Mouse (Mus musculus): ENCODE measurements at regions not wholly inside any gene's neighbourhood (a gene's known extent, or its start where the extent isn't known, plus 50 kb on each side); places are given as distances from the start of the nearest gene placed in this dataset.
A peak's percentile ranks its signal among the peaks of the same experiment; 100 is the strongest.

DNA sequence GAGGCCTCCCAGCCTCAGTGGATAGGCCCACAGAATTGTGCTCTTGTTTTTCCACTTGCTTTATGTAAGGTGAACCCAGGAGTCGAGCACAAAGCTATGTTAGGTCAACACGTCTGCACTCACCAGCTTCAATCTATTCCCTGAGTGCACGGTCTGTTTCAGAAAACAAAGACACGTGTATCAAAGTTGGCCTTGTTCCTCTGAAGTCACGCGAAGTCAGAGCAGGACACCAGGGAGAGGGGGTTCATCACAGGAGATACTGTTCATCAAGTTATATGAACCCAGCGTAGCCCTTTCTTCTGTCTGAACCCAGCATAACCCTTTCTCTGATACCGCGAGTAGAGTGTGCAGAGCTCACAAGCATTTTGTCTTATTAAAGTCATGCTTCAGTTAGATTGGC, 98.8 kb downstream of the Sec23ip start:
- no peak overlapping the region for H3K27ac ChIP-seq (ENCODE audit: control insufficient read depth, low read depth, low read length)
- no peak for TF ChIP-seq MAFK (IDR thresholded peaks at IDR 0.05; ENCODE audit: borderline replicate concordance, low read depth, low read length)
- TF ChIP-seq POLR2AphosphoS5 (IDR thresholded peaks at IDR 0.05; ENCODE audit: borderline replicate concordance, low read depth, low read length) = no peak
- no peak for TF ChIP-seq TAL1 (IDR thresholded peaks at IDR 0.05; ENCODE audit: low read length)
- TF ChIP-seq ZC3H11A (IDR thresholded peaks at IDR 0.05; ENCODE audit: low read depth, low read length) = no peak
- no peak for TF ChIP-seq USF2 (IDR thresholded peaks at IDR 0.05; ENCODE audit: borderline replicate concordance in 1 of 2, insufficient read depth in 1 of 2, low read depth in 1 of 2, low read length in 2 of 2)
- no peak overlapping the region for H3K4me3 ChIP-seq (ENCODE audit: control insufficient read depth in 1 of 2, insufficient read depth in 1 of 2, low read depth in 2 of 2, low read length in 2 of 2)
- no peaks in the 10 kb centered on the region for H3K79me2 ChIP-seq (ENCODE audit: control insufficient read depth, insufficient read depth, low read length, poor library complexity)
- no peaks in the 10 kb centered on the region for H3K9me3 ChIP-seq (replicated peaks; ENCODE audit: insufficient read depth, low read length)
- no peaks in the 10 kb centered on the region for H3K27me3 ChIP-seq (ENCODE audit: control insufficient read depth in 1 of 2, insufficient read depth in 2 of 2, low read length in 2 of 2)
- no peaks in the 10 kb centered on the region for H3K4me1 ChIP-seq (ENCODE audit: control insufficient read depth in 1 of 2, insufficient read depth in 2 of 2, low read length in 2 of 2)
- H3K9ac ChIP-seq (ENCODE audit: control insufficient read depth, low read depth, low read length, poor library complexity, severe bottlenecking) = no peak overlapping the region
- no peaks in the 10 kb centered on the region for H3K36me3 ChIP-seq (ENCODE audit: control insufficient read depth in 1 of 2, insufficient read depth in 2 of 2, low read length in 2 of 2)
- DNase-seq (ENCODE audit: low read depth, low spot score) = no peak

DNA sequence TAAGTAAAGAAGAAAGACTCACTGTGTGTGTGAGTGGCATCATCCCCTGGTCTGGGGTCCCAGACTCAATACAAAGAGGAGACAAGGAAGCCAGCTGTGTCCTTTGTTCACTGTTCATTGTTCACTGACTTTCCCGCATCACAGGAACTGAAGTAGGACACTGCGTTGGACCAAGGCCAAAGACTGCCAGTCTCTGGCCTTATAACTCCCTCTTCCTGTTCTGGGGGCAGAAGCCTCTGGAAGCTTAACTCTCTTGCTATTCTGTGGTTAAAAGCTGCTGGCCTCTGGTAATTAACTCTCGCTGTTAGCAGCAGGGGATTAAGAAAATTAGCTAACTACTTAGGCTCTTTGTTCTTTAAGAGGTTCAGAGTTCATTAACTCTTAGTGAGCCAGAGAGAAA, 104.5 kb downstream of the Sec23ip start:
- Histone ChIP-seq H3K27ac (ENCODE audit: control insufficient read depth, low read depth, low read length) (no peak overlapping the region), H3K9ac (ENCODE audit: control insufficient read depth, low read depth, low read length, poor library complexity, severe bottlenecking) (no peak overlapping the region), H3K79me2 (ENCODE audit: control insufficient read depth, insufficient read depth, low read length, poor library complexity) (no peaks in the 10 kb centered on the region), H3K27me3 (ENCODE audit: control insufficient read depth in 1 of 2, insufficient read depth in 2 of 2, low read length in 2 of 2) (no peaks in the 10 kb centered on the region), H3K36me3 (ENCODE audit: control insufficient read depth in 1 of 2, insufficient read depth in 2 of 2, low read length in 2 of 2) (peaks cover 0 to 6% of the 10 kb centered on the region in 2 experiments; a peak in 2 of 4 replicates), H3K4me3 (ENCODE audit: control insufficient read depth in 1 of 2, insufficient read depth in 1 of 2, low read depth in 2 of 2, low read length in 2 of 2) (no peak overlapping the region), H3K4me1 (ENCODE audit: control insufficient read depth in 1 of 2, insufficient read depth in 2 of 2, low read length in 2 of 2) (peaks cover 0 to 4% of the 10 kb centered on the region in 2 experiments; a peak in 3 of 4 replicates), H3K9me3 (replicated peaks; ENCODE audit: insufficient read depth, low read length) (no peaks in the 10 kb centered on the region)
- DNase-seq (ENCODE audit: low read depth, low spot score) = no peak
- TF ChIP-seq TAL1 (IDR thresholded peaks at IDR 0.05; ENCODE audit: low read length) = no peak
- TF ChIP-seq RAD21 (IDR thresholded peaks at IDR 0.05; ENCODE audit: low read depth, low read length) = no peak
- TF ChIP-seq ZMIZ1 (IDR thresholded peaks at IDR 0.05; ENCODE audit: low read depth, low read length) = no peak
- no peak for TF ChIP-seq NRF1 (IDR thresholded peaks at IDR 0.05; ENCODE audit: insufficient read depth, low read depth, low read length, poor library complexity, severe bottlenecking)
- no peak for TF ChIP-seq MAFK (IDR thresholded peaks at IDR 0.05; ENCODE audit: borderline replicate concordance, low read depth, low read length)
- no peak for TF ChIP-seq UBTF (IDR thresholded peaks at IDR 0.05; ENCODE audit: borderline replicate concordance, insufficient read depth, low read depth, low read length)
- TF ChIP-seq ZKSCAN1 (IDR thresholded peaks at IDR 0.05; ENCODE audit: low read depth, low read length) = no peak
- no peak for TF ChIP-seq ELF1 (IDR thresholded peaks at IDR 0.05; ENCODE audit: low read depth, low read length)
- TF ChIP-seq HCFC1 (IDR thresholded peaks at IDR 0.05; ENCODE audit: low read depth, low read length) = no peak
- TF ChIP-seq CHD2 (IDR thresholded peaks at IDR 0.05; ENCODE audit: low read length) = no peak

DNA sequence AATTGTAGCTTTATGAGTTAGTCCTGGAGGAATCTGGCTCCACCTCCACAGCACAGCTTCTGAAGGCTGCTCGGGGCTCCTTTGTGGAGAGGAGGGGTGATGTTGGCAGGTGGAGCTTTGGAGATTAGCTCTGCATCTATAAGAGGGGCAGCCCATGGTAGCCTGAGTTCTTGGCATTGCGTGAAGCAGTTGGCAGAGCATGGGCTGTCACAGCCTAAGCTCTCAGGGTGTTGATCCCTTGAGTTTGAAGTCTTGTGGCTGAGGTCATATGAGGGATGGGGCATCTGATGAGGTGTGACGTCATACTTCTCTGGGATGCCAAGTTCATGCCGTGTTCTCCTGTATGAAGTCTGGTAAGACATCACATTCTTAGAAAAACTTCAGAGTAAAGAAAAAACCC, 109.5 kb downstream of the Sec23ip start:
- H3K36me3 ChIP-seq (ENCODE audit: control insufficient read depth in 1 of 2, insufficient read depth in 2 of 2, low read length in 2 of 2) = peaks cover 0 to 9% of the 10 kb centered on the region in 2 experiments; a peak in 2 of 4 replicates
- H3K9ac ChIP-seq (ENCODE audit: control insufficient read depth, low read depth, low read length, poor library complexity, severe bottlenecking) = no peak overlapping the region
- no peaks in the 10 kb centered on the region for H3K79me2 ChIP-seq (ENCODE audit: control insufficient read depth, insufficient read depth, low read length, poor library complexity)
- peaks cover 0 to 10% of the 10 kb centered on the region in 2 experiments; a peak in 3 of 4 replicates for H3K4me1 ChIP-seq (ENCODE audit: control insufficient read depth in 1 of 2, insufficient read depth in 2 of 2, low read length in 2 of 2)
- no peak for TF ChIP-seq MYB (IDR thresholded peaks at IDR 0.05; ENCODE audit: low read depth, low read length)
- TF ChIP-seq ZC3H11A (IDR thresholded peaks at IDR 0.05; ENCODE audit: low read depth, low read length) = no peak
- no peak for TF ChIP-seq HCFC1 (IDR thresholded peaks at IDR 0.05; ENCODE audit: low read depth, low read length)
- no peak for TF ChIP-seq TCF12 (IDR thresholded peaks at IDR 0.05; ENCODE audit: low read depth, low read length)
- no peak for TF ChIP-seq CHD1 (IDR thresholded peaks at IDR 0.05; ENCODE audit: low read depth, low read length)
- TF ChIP-seq MEF2A (IDR thresholded peaks at IDR 0.05; ENCODE audit: extremely low read depth, insufficient replicate concordance, low read depth, low read length, poor library complexity, severe bottlenecking) = no peak
- no peak for TF ChIP-seq MYC (IDR thresholded peaks at IDR 0.05; ENCODE audit: low read depth, low read length)
- TF ChIP-seq GATA1 (IDR thresholded peaks at IDR 0.05; ENCODE audit: low read depth, low read length) = no peak
- TF ChIP-seq POLR2AphosphoS5 (IDR thresholded peaks at IDR 0.05; ENCODE audit: borderline replicate concordance, low read depth, low read length) = no peak
- TF ChIP-seq CHD2 (IDR thresholded peaks at IDR 0.05; ENCODE audit: low read length) = no peak
- TF ChIP-seq MAX (IDR thresholded peaks at IDR 0.05; ENCODE audit: low read length) = no peak
- TF ChIP-seq E2F4 (IDR thresholded peaks at IDR 0.05; ENCODE audit: borderline replicate concordance, low read depth, low read length) = no peak
- no peaks in the 10 kb centered on the region for H3K9me3 ChIP-seq (replicated peaks; ENCODE audit: insufficient read depth, low read length)
- peak overlapping the region in 1 of 2 experiments; percentile 29; a peak in 1 of 4 replicates for H3K4me3 ChIP-seq (ENCODE audit: control insufficient read depth in 1 of 2, insufficient read depth in 1 of 2, low read depth in 2 of 2, low read length in 2 of 2)
- no peak for DNase-seq (ENCODE audit: low read depth, low spot score)
- no peaks in the 10 kb centered on the region for H3K27me3 ChIP-seq (ENCODE audit: control insufficient read depth in 1 of 2, insufficient read depth in 2 of 2, low read length in 2 of 2)
- H3K27ac ChIP-seq (ENCODE audit: control insufficient read depth, low read depth, low read length) = no peak overlapping the region

Measured in MEL (cell line).